Mouse (Mus musculus) stomach, embryonic 15.5 days (tissue): ENCODE measurements around the gene Vmn1r157. TPM values are rescaled to one million over a fixed set of nuclear protein-coding genes. Genes with fewer than 3 reads are reported as not detected.
"Not testable (repeated sequence)": the region's sequence is repeated elsewhere in the genome, so short reads cannot be mapped to it uniquely, and the experiment has no call there.

Source experiments
- ATAC-seq: fragments of 200-750 bp; cut with Nextera tagmentation; 2 replicates; pipeline ENCODE4 v1.8.0; 2017; ENCODE audit warnings: low read depth, moderate number of reproducible peaks, moderate TSS enrichment; ENCODE audit not compliant: insufficient read depth, low FRiP score
- H3K27ac ChIP-seq: fragments of 300-500 bp; sonication (generic); 2 replicates; pipeline ENCODE4 v1.5.1; 2015; ENCODE audit warnings: mild to moderate bottlenecking, inconsistent platforms
- H3K27me3 ChIP-seq: fragments of 300-500 bp; sonication (generic); replicated peaks from 2 replicates; pipeline ENCODE4 v1.6.1; 2015; ENCODE audit warnings: inconsistent platforms
- H3K36me3 ChIP-seq: fragments of 300-500 bp; sonication (generic); 2 replicates; pipeline ENCODE4 v1.6.1; 2015; ENCODE audit warnings: inconsistent platforms
- H3K4me1 ChIP-seq: fragments of 300-500 bp; sonication (generic); 2 replicates; pipeline ENCODE4 v1.6.1; 2015; ENCODE audit warnings: inconsistent platforms
- H3K4me2 ChIP-seq: fragments of 300-500 bp; sonication (generic); 2 replicates; pipeline ENCODE4 v1.6.1; 2015; ENCODE audit warnings: mild to moderate bottlenecking, inconsistent platforms
- H3K4me3 ChIP-seq: fragments of 300-500 bp; sonication (generic); replicated peaks from 2 replicates; pipeline ENCODE4 v1.5.1; 2015; ENCODE audit warnings: inconsistent platforms
- H3K9ac ChIP-seq: fragments of 300-500 bp; sonication (generic); 2 replicates; pipeline ENCODE4 v1.6.1; 2015; ENCODE audit warnings: inconsistent platforms
- H3K9me3 ChIP-seq: fragments of 300-500 bp; sonication (generic); 2 replicates; pipeline ENCODE4 v1.6.1; 2016; ENCODE audit warnings: inconsistent platforms
- WGBS: fragments of 180-500 bp; shearing (Covaris S2); methylation state at CpG from one replicate; pipeline ENCODE4 v1.1.7; 2015; 5-methylcytosine and 5-hydroxymethylcytosine counted together
- polyA plus RNA-seq: library from polyadenylated mRNA; unstranded; fragments of >200 nt; fragmentation: Nextera tagmentation; extraction: Ambion mirVana; gene quantifications from 2 replicates; pipeline ENCODE4 v1.2.1, GENCODE M21; 2015

Vmn1r157 gene
- polyA plus RNA-seq, result not detected in 2 replicates

DNA sequence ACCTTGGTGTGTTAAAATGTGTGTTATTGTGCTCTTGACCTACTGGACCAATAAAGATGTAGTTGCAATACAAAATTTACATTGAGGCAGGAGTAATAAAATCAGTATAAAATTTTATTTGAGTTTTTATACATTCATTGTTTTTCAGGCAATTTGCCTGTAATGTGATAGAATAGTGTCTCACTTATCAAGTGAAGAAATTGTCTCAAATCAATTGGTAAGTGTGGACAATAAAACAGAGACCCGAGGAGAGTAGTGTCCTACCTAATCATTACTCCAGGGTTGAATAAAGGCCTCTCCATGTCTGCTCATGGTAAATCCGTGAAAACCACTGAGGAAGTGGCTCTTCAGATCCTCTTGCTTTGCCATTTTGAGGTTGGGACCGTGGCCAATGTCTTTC is at the start of gene Vmn1r157:
Gene Vmn1r157 (plus strand): TSS at position 301 of the 400 bp plus-strand sequence.
- H3K36me3 ChIP-seq, H3K27me3 ChIP-seq, H3K27ac ChIP-seq, H3K4me2 ChIP-seq, H3K9me3 ChIP-seq, ATAC-seq, H3K9ac ChIP-seq, H3K4me1 ChIP-seq, H3K4me3 ChIP-seq: not testable (repeated sequence)
- 19% methylated on average over 2 of the region's 3 CpGs for WGBS

DNA sequence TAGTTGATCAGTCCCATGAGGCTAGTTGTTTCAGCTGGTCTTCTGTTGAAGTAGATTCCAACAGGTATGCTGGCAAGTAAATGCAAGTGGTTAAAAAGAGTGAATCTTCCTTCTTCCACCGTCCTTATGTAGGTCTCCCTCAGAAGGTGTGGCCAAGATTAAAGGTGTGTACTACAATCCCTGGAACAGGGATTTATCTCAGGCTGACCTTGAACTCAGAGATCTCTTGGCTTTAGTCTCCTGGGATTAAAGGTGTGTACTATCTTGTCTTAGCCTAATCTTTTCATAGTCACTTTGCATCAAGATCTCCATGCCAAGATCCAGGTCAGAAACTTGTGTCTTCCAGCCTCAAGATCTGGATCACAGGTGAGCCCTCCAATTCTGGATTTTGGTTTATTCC is 41.9 kb upstream of the Vmn1r157 start, which contains the start of gene Gm4567:
Gene Gm4567 (minus strand): TSS at position 101 of the 400 bp plus-strand sequence.
- H3K9ac ChIP-seq, H3K36me3 ChIP-seq, H3K4me3 ChIP-seq, H3K4me1 ChIP-seq, H3K27me3 ChIP-seq, H3K4me2 ChIP-seq, H3K9me3 ChIP-seq, ATAC-seq, H3K27ac ChIP-seq: not testable (repeated sequence)
- WGBS, result no CpG with 5 or more reads among the region's 1 CpGs

DNA sequence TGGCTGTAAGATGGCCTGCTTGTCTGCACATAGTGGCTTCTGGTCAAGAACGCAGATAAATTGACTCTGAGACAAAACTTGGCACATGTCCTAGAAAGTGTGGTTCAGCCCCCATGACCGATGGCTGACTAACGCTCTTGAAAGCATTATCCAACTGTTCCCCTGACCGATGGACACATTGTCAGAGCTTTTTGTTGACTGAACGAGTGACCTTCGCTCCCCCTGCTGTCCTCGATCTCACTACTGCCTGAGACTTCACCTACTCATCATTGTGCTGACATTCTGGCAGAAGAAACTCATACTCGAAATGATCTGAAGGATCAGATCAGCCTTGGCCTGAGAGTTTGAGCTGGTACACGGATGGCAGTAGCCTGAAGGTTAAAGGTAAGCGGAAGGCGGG is 14.5 kb downstream of the Vmn1r157 start:
- H3K27me3 ChIP-seq, H3K36me3 ChIP-seq, H3K27ac ChIP-seq, H3K4me3 ChIP-seq, H3K9me3 ChIP-seq, H3K9ac ChIP-seq, H3K4me2 ChIP-seq, H3K4me1 ChIP-seq, ATAC-seq: not testable (repeated sequence)
- 87% methylated on average over 7 of the region's 11 CpGs for WGBS

DNA sequence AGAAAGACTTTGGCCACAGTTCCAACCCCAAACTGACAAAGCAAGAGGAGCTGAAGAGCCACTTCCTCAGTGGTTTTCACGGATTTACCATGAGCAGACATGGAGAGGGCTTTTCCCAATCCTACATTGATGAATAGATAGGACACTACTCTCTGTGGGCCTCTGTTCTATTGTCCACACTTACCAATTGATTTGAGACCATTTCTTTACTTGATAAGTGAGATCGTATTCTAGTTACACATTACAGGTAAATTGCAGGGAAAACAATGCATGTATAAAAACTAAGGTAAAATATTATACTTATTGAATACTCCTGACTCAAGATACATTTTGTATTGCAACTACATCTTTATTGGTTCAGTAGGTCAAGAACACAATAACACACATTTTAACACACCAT is 29.2 kb downstream of the Vmn1r157 start, which contains the start of gene Vmn1r158:
Gene Vmn1r158 (minus strand): TSS at position 101 of the 400 bp plus-strand sequence.
- H3K27me3 ChIP-seq, H3K27ac ChIP-seq: not testable (repeated sequence)

More for the DNA sequence above, 29.2 kb downstream of the Vmn1r157 start, which contains the start of gene Vmn1r158:
- not testable (repeated sequence) for ATAC-seq, H3K9ac ChIP-seq, H3K4me1 ChIP-seq, H3K36me3 ChIP-seq, H3K4me2 ChIP-seq, H3K4me3 ChIP-seq, H3K9me3 ChIP-seq
- WGBS, result 51% methylated on average over 2 of the region's 2 CpGs

Other genes with a start within 250 kb of the Vmn1r157 start
- not detected in 2 replicates for gene Vmn1r152, start 238.7 kb upstream of the Vmn1r157 start, polyA plus RNA-seq
- gene Gm8677, start 226.8 kb upstream of the Vmn1r157 start, polyA plus RNA-seq, result not detected in 2 replicates
- not detected in 2 replicates for gene Gm4201, start 196.4 kb upstream of the Vmn1r157 start, polyA plus RNA-seq
- not detected in 2 replicates for gene Gm4565, start 173.6 kb upstream of the Vmn1r157 start, polyA plus RNA-seq
- not detected in 2 replicates for gene Vmn1r155, start 103.7 kb upstream of the Vmn1r157 start, polyA plus RNA-seq
- gene Gm8693, start 69.4 kb upstream of the Vmn1r157 start, polyA plus RNA-seq, result not detected in 2 replicates
- gene Gm4567, start 42.0 kb upstream of the Vmn1r157 start, polyA plus RNA-seq, result not detected in 2 replicates
- gene Vmn1r158, start 29.1 kb downstream of the Vmn1r157 start, polyA plus RNA-seq, result not detected in 2 replicates
- not detected in 2 replicates for gene Vmn1r159, start 81.9 kb downstream of the Vmn1r157 start, polyA plus RNA-seq
- gene Vmn1r160, start 109.5 kb downstream of the Vmn1r157 start, polyA plus RNA-seq, result not detected in 2 replicates
- gene Gm4214, start 223.0 kb downstream of the Vmn1r157 start, polyA plus RNA-seq, result not detected in 2 replicates